Mouse (Mus musculus): ENCODE data around the gene Tspan12.
"Not testable (repeated sequence)": the region's sequence is repeated elsewhere in the genome, so short reads cannot be mapped to it uniquely, and the experiment has no call there.

The Tspan12 gene

GRCm38 (mm10) chr6:21852344-21852785 is at the start of gene Tspan12:
Gene Tspan12 (minus strand): TSS chr6:21852515.
- ATAC-seq (ENCODE audit: low TSS enrichment) = no peak

GRCm38 (mm10) chr6:21894451-21894850 is 42.1 kb upstream of the Tspan12 start:
- ATAC-seq (ENCODE audit: low TSS enrichment) = no peak

DNA sequence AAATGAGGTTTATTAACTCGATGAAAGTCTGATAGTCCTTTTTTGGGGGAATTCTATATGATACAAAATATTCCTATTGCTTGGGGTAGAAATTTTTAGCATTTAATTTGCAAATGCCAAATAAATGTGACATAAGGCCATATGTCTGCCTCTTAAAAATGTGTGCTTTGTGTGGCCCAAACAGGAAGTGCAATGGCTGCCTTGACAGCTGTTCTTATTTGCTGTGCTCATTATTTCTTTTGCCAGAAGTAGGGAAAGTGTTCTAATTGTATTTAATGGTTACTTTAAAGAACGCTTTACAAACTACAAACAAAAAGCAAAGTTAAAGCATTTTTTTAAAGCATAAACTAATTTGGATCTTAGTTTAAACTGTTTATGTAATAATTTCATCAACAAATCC is 36.8 kb upstream of the Tspan12 start:
- no peak for ATAC-seq (ENCODE audit: low TSS enrichment)

DNA sequence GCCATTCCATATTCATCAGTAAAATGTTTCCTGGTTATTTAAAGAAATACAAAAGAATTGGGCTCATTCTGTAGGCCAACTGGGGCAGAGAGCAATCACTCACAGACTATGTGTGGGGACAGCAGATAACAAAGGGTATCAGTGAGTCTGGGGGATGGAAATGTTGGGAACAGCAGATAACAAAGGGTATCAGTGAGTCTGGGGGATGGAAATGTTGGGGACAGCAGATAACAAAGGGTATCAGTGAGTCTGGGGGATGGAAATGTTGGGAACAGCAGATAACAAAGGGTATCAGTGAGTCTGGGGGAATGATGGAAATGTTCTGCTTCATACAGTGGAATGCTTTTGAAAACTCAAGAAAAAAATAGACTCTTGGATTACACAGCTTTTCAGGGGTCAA is 35.7 kb upstream of the Tspan12 start:
- not testable (repeated sequence) for ATAC-seq (ENCODE audit: low TSS enrichment)

DNA sequence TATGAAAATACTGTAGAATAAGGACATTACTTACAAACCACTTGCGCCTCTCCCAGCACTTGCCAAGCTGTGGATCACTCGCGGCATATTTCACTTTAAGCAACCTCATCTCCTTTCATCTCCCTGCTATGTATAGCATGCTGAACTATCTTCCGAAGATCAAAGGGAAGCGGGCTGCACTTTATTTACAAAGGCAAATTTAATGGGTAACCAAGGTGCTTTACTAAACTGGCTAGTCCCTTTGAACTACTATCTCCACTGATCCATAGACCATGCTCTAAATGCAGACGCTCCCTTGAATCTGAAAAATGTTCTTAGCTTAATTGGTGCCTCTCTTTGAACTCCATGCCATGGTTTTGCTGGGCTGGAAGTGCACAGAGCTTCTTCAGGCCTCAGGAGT is 27.2 kb upstream of the Tspan12 start:
- no peak for ATAC-seq (ENCODE audit: low TSS enrichment)

DNA sequence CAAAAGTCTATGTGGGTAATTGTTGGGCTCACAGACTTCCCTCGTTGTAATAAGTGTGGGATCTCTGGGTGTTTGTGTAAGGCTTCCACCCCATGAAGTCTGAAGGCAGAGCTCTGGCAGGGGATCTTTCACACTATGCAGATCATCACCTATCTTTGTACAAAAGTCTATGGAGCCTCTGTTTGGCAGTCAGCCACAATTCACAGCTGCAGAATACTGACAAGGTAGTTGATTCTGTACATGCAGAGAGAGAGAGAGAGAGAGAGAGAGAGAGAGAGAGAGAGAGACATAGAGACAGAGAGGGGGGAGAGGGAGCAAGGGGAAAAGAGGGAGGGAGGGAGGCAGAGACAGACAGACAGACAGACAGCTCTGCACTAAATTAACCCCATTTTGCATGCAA is 15.0 kb upstream of the Tspan12 start:
- ATAC-seq (ENCODE audit: low TSS enrichment) = no peak

GRCm38 (mm10) chr6:21864179-21864578 is 11.9 kb upstream of the Tspan12 start:
- no peak for ATAC-seq (ENCODE audit: low TSS enrichment)

GRCm38 (mm10) chr6:21863561-21863960 is 11.2 kb upstream of the Tspan12 start:
- ATAC-seq (ENCODE audit: low TSS enrichment) = no peak

DNA sequence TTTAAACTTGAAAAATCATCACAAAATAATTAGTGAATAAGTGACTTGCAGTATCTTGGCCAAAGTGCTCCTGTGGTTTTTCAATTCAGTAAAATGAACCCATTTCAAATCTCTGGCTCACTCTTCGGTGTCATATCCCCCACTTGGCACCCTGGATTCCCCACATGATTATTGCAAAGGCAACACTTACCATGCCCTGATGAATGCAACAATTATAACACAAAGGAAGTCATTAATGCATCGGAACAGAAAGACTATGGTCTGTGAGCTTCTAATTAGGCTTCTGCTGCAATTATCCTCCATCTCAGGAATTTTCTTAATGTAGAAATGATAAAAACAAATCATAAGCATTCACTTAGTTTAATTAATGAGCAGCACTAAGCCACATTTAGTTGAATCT is 9.0 kb upstream of the Tspan12 start:
- ATAC-seq (ENCODE audit: low TSS enrichment) = no peak

GRCm38 (mm10) chr6:21857843-21858242 is 5.5 kb upstream of the Tspan12 start:
- no peak for ATAC-seq (ENCODE audit: low TSS enrichment)

GRCm38 (mm10) chr6:21855921-21856320 is 3.6 kb upstream of the Tspan12 start:
- no peak for ATAC-seq (ENCODE audit: low TSS enrichment)

- ATAC-seq (ENCODE audit: low TSS enrichment) = no peak
These were observed 1.0 kb upstream of the Tspan12 start for GRCm38 (mm10) chr6:21853342-21853741.

- ATAC-seq (ENCODE audit: low TSS enrichment) = peak; percentile 87
These were observed 545 bp downstream of the Tspan12 start for GRCm38 (mm10) chr6:21851596-21852343.

DNA sequence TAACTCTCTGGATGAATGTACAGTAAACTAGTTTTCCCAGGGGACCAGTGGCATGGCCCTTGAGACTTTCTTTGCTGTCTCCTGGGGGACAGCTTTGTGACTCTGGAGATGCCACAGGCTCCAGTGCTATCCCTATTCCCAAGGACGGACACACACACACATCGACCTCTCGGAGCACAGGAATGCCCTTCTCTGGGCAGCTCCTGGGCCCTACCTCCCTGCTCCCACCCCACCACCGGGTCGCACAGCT is 1.0 kb downstream of the Tspan12 start:
- ATAC-seq (ENCODE audit: low TSS enrichment) = peak; percentile 81; the same call in 1 of the 2 replicates

DNA sequence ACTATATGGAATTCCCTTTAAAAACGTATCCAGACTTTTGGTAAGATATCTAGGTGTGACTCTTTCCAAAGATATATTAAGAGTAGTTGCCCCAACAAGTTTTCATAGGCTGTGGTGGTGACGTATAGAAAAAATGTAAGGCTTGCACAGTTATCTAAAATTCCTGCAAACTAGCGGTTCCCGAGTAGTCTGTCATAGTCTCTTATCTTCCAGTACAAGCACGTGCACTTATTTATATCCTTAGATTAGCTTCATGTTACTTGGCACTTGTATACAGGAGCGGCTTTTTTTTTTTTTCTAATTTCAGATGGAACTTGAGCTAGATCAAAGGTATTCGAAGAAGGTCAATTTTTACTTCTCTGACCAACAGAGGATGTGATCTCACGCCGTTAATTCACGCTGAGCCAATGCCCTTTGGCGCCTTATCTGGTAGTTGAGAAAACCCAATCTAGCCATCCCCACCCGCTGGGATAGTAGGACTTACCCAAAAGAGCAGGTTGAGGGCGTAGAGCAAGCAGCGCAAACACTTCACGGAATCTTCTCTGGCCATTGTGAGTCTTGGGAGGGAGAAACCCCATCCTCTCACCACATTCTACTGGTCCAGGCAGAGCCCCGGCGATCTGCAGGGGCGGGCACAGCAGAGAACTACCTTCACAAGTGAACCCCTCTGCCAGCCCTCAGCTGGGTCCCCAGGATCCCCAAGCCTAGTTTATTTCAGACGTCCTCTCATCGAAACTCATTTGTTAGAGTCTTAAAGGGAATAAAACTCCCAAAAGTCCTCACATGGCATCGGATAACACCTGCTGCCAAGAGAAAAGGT is 1.6 kb downstream of the Tspan12 start:
- ATAC-seq (ENCODE audit: low TSS enrichment) = 0 out of 2 replicates have a peak, but pooled peaks have one; percentile 13

- ATAC-seq (ENCODE audit: low TSS enrichment) = no peak
These were observed 3.5 kb downstream of the Tspan12 start for GRCm38 (mm10) chr6:21848808-21849207.

GRCm38 (mm10) chr6:21839976-21840775 is 12.1 kb downstream of the Tspan12 start:
- ATAC-seq (ENCODE audit: low TSS enrichment) = peak; percentile 16; the same call in 1 of the 2 replicates

DNA sequence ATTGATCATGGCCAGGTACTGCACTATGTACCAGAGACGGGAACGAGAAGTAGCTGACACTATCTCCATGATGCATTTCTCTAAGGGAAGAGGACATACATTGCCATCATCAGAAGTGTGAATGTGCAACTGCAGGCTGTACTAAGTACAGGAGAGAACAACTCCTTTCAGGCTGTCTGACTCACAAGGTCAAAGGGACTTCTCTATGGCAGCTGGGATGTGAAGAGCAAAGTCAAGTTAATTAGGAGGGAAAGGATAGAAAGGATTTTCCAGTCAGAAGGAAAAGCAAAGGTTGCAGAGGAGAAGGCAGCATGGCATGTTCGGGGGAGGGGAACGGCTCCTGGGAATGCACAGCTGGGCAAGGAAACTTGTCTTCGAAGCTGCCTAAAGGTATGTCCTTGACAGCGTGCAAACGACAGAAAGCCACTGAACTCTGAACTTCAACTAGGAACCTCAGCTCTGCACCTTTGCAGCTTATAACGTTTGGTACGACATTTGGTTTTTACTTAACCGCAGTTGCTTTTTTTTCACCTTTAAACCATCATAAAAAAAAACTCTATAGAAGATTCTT is 13.0 kb downstream of the Tspan12 start:
- no peak for ATAC-seq (ENCODE audit: low TSS enrichment)

DNA sequence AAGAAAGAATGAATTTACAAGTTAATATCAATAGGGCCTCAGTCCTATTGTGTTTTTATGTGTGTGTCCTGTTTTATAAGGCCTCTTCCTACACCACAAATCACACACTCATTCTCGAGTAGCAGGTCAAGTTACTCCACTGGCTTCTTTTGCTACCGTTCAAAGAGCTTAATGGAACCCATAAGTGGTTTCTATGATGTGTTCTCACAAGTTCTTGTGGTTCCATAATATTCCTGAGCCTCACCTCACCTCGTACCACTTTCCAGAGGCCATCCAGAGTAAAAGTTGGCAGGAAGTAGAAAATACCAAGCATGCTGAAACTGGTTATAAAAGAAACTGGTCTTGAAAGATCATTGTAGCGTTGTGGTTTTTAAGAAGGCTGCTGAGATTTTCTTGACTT is 18.8 kb downstream of the Tspan12 start:
- ATAC-seq (ENCODE audit: low TSS enrichment) = no peak

- no peak for ATAC-seq (ENCODE audit: low TSS enrichment)
These were observed 20.4 kb downstream of the Tspan12 start for GRCm38 (mm10) chr6:21831871-21832270.

GRCm38 (mm10) chr6:21830931-21831330 is 21.4 kb downstream of the Tspan12 start:
- no peak for ATAC-seq (ENCODE audit: low TSS enrichment)

DNA sequence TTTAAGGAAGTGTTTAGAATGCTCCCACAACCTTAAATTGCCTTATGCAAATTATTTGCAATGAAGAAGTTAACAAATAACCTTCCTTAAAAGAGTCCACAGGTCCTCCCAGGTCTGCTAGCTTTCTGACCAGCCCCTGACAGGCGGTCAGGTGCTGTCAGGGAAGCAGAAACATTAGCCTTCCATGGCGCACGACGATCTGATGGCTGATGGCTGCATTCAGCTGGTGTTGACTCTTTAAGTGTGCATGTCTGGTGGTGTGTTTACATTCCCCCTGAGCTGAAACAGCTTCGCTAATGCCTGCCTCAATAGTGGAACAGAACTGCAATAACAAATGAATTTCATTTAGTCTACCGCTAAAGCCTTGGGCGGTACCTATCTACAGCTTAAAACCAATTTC is 22.4 kb downstream of the Tspan12 start:
- no peak for ATAC-seq (ENCODE audit: low TSS enrichment)
